Mouse (Mus musculus) heart, embryonic 13.5 days (tissue): ENCODE results near the gene Obscn. TPM values are rescaled to one million over a fixed set of nuclear protein-coding genes. Genes with fewer than 3 reads are reported as not detected.

Experiments used
- ATAC-seq: fragments of 200-750 bp; cut with Nextera tagmentation; 2 replicates; pipeline ENCODE4 v1.8.0; 2017; ENCODE audit warnings: moderate TSS enrichment; ENCODE audit not compliant: insufficient number of reproducible peaks, low FRiP score, low TSS enrichment; ENCODE audit errors: extremely low read depth
- H3K27ac ChIP-seq: fragments of 300-500 bp; sonication (generic); replicated peaks from 2 replicates; pipeline ENCODE4 v1.5.1; 2015; ENCODE audit warnings: moderate library complexity, mild to moderate bottlenecking, inconsistent platforms
- H3K27me3 ChIP-seq: fragments of 300-500 bp; sonication (generic); replicated peaks from 2 replicates; pipeline ENCODE4 v1.6.1; 2015; ENCODE audit warnings: mild to moderate bottlenecking, inconsistent platforms
- H3K36me3 ChIP-seq: fragments of 300-500 bp; sonication (generic); 2 replicates; pipeline ENCODE4 v1.6.1; 2015; ENCODE audit warnings: mild to moderate bottlenecking, inconsistent platforms
- H3K4me1 ChIP-seq: fragments of 300-500 bp; sonication (generic); 2 replicates; pipeline ENCODE4 v1.6.1; 2015; ENCODE audit warnings: inconsistent platforms
- H3K4me2 ChIP-seq: fragments of 300-500 bp; sonication (generic); 2 replicates; pipeline ENCODE4 v1.6.1; 2015; ENCODE audit warnings: inconsistent platforms, mild to moderate bottlenecking, moderate library complexity
- H3K4me3 ChIP-seq: fragments of 300-500 bp; sonication (generic); 2 replicates; pipeline ENCODE4 v1.5.1; 2015; ENCODE audit warnings: moderate library complexity, mild to moderate bottlenecking, inconsistent platforms
- H3K9ac ChIP-seq: fragments of 300-500 bp; sonication (generic); 2 replicates; pipeline ENCODE4 v1.6.1; 2015; ENCODE audit warnings: inconsistent platforms, mild to moderate bottlenecking, moderate library complexity
- H3K9me3 ChIP-seq: fragments of 300-500 bp; sonication (generic); 2 replicates; pipeline ENCODE4 v1.6.1; 2016; ENCODE audit warnings: inconsistent platforms
- WGBS: fragments of 180-500 bp; shearing (Covaris S2); methylation state at CpG from one replicate; pipeline ENCODE4 v1.1.7; 2015; ENCODE audit warnings: mixed read lengths; 5-methylcytosine and 5-hydroxymethylcytosine counted together
- polyA plus RNA-seq: library from polyadenylated mRNA; unstranded; fragments of >200 nt; fragmentation: Nextera tagmentation; extraction: Ambion mirVana; gene quantifications from 2 replicates; pipeline ENCODE4 v1.2.1, GENCODE M21; 2015

Obscn gene
- polyA plus RNA-seq, 1 experiment from 2014 or later = 38.9 TPM

DNA sequence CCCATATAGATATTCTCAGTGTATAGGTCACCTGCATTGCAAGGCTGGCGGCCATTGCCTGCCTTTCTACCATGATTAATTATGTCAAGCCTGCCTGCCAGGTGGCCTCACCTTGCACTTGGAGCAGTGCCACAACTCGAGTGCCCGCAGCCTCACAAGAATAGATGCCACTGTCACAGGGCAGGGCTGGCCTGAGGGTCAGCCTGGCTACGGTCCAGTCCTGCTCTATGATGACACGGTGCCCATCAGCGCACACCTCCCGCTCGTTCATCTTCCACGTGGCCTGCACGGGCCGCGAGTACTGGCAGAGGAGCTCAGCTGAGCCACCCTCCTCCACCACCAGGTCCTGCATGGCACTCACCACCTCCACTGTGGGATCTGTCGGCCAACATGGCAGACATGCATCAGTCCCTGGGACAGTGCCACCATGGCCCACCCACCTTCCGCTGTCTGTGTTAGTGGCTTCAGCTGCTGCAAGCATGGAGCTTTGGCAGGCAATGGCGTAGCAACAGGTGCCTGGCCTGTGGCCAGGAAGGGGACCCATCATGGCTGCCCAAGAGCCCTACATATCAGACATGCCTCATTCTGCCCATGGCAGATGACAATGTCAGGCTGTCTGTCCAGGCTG, 91.4 kb downstream of the Obscn start:
- Histone ChIP-seq H3K4me1 (no peaks in the 10 kb centered on the region), H3K27ac (no peak overlapping the region), H3K9me3 (no peaks in the 10 kb centered on the region), H3K9ac (no peak overlapping the region), H3K4me2 (no peak overlapping the region), H3K36me3 (peaks cover 61% of the 10 kb centered on the region), H3K4me3 (no peak overlapping the region), H3K27me3 (no peaks in the 10 kb centered on the region)
- ATAC-seq = no peak
- 83% methylated on average over 15 of the region's 15 CpGs for whole genome bisulfite sequencing

DNA sequence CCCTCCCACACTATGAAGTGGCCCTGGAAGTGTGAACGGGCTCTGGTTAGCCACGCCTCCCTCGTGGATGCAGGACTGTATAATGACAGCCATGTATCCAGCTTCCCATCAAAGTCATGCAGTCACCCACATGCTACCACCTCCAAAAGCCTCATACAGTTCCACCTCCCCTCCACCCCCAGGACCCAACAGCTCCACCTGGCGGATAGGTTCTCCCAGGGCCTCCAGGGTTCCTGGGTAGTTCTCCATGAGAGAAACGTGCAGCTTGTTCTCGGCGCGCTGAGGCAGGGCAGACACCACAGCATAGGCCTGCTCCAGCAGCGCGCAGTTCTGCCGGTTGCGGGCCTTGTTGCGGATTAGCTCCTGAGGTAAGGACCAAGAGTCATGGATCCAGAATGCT, 107.2 kb downstream of the Obscn start:
- Histone ChIP-seq H3K4me1 (no peaks in the 10 kb centered on the region), H3K9ac (no peak overlapping the region), H3K36me3 (peaks cover 93% of the 10 kb centered on the region), H3K27ac (no peak overlapping the region), H3K9me3 (no peaks in the 10 kb centered on the region), H3K27me3 (no peaks in the 10 kb centered on the region), H3K4me2 (no peak overlapping the region), H3K4me3 (no peak overlapping the region)
- WGBS = 82% methylated on average over 13 of the region's 13 CpGs
- ATAC-seq = no peak

DNA sequence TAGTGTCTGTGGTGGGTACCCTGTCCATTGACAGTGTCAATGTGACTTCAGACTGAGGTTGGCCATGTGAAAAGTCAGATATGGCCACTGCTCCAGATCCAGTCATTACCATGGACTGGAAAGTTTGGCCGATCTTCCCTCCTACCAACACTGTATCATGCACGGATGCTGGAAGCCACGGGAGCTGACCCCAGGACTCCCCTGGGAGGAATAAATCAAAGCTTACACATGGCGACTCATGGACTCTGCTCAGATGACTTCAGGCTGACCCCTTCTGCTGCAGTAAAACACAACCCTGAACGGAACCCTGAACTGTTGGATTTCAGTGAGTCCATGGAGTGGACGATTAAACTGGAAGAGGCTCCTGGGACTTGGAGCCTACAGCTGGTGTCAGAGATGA, 109.8 kb downstream of the Obscn start:
- Histone ChIP-seq H3K9me3 (no peaks in the 10 kb centered on the region), H3K4me3 (no peak overlapping the region), H3K27me3 (no peaks in the 10 kb centered on the region), H3K9ac (no peak overlapping the region), H3K36me3 (peaks cover 85% of the 10 kb centered on the region), H3K27ac (no peak overlapping the region), H3K4me1 (no peaks in the 10 kb centered on the region), H3K4me2 (no peak overlapping the region)
- WGBS = 69% methylated on average over 6 of the region's 6 CpGs
- ATAC-seq = no peak

DNA sequence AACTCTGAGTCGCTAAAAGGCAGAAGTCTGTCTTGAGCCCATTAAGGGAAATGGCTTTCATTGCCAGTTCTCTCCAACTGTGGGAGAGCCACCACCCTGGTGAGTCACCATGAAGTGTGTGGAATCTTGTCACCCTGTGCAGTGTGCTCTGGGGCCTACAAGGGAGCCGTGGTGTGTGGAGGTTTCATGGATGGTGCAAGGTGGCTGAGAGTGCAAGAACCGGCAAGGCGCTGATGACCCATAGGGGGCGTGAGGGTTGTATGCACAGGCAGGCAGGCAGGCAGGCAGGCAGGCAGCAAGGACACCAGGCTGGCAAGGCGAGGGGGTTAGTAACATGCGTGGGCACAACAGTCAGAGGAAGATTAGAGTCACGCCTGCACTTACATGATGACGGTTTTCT, 121.2 kb downstream of the Obscn start:
- H3K9me3 ChIP-seq = no peaks in the 10 kb centered on the region
- peaks cover 14% of the 10 kb centered on the region; the same call in 1 of the 2 replicates for H3K36me3 ChIP-seq
- H3K27ac ChIP-seq = no peak overlapping the region
- no peak overlapping the region for H3K4me2 ChIP-seq
- H3K27me3 ChIP-seq = no peaks in the 10 kb centered on the region
- no peak overlapping the region for H3K4me3 ChIP-seq
- 38% methylated on average over 9 of the region's 9 CpGs for WGBS
- ATAC-seq = no peak
- peaks cover 14% of the 10 kb centered on the region for H3K4me1 ChIP-seq
- H3K9ac ChIP-seq = no peak overlapping the region

DNA sequence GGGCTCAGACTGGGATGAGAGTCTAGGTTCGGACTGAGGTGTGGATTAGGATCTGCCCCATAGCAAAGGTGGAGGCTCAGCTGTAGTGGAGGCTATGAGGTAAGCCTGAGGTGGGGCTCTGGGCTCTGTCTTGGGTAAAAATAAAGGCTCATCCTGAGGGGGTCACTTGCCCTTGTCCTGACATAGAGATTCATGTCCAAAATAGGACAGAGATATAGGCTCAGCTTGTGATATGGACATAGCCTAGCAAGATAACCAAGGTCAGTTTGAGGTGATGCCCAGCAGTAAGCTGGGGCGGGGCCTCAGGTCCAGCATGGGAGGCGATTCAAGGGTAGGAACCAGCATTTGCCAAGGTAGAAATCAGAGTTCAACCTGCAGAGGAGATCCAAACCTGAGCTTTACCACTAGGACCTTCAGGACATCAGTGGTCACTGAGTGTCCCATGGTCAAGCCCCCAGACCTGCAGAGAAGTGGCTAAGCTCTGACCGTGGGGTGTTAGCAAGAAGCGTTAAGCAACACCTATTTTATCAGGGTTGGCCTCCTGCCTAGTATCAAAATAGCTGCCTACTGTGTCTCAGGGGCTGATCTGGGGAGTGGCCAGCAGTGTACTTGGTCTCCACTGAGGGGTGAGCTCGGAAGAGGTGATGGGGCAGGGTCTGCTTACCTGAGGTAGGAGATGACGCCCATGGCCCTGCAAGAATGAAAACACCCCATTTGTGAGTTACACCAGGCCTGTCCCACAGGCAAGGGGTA, 133.7 kb downstream of the Obscn start:
- Histone ChIP-seq H3K9me3 (no peaks in the 10 kb centered on the region), H3K36me3 (peaks cover 9% of the 10 kb centered on the region), H3K27me3 (no peaks in the 10 kb centered on the region), H3K9ac (peak overlapping the region; percentile 82), H3K4me3 (peak overlapping the region; percentile 45), H3K4me2 (peak overlapping the region; percentile 69), H3K4me1 (peaks cover 61% of the 10 kb centered on the region), H3K27ac (peak overlapping the region; percentile 95)
- 35% methylated on average over 7 of the region's 7 CpGs for WGBS
- ATAC-seq = peak; percentile 58

DNA sequence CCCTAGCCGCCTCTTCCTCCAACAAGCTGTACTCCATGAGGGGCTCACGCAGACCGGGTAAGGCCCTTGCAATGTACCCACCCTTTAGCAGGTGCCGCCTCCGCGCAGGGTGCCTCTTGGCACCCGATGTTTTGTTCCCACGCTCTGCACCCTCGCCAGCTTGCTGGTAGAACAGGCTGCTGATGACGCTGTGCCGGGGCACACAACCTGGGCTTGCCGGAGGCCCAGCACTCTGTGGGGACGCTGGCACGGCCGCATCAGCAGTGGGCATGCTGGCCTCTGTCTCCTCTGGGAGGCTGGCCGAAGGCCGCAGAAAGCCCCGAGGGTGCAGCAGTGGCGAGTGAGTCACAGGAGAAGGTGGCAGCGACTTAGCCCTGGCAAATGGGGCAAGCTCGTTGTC, 135.6 kb downstream of the Obscn start:
- Histone ChIP-seq H3K9me3 (no peaks in the 10 kb centered on the region), H3K27me3 (peaks cover under 1% of the 10 kb centered on the region; the same call in 1 of the 2 replicates), H3K36me3 (peaks cover 17% of the 10 kb centered on the region), H3K9ac (peak overlapping the region; percentile 73), H3K4me2 (peak overlapping the region; percentile 69), H3K27ac (peak overlapping the region; percentile 95), H3K4me3 (peak overlapping the region; percentile 42; the same call in 1 of the 2 replicates), H3K4me1 (peaks cover 80% of the 10 kb centered on the region)
- WGBS = 85% methylated on average over 21 of the region's 21 CpGs
- ATAC-seq = no peak

DNA sequence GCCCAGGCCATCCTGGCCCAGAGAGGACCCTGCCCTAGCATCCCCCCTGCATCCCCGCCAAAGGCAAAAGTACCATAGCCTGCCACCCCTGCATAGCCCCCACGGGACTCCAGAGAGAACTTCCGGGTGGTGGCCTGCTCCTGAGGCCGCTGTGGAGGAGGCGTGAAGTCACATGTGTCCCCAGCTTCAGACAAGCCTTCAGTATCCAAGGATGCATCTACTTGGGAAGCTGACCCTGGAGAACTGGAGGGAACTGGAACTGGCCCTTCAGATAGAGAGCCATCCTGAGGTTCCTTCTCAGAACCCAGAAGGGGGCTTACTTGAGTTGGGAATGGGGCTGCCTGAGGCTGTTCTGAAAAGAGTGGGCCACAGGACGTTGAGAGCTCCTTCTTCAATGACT, 136.4 kb downstream of the Obscn start:
- peak overlapping the region; percentile 42 for H3K4me3 ChIP-seq
- H3K4me2 ChIP-seq = peak overlapping the region; percentile 69
- no peaks in the 10 kb centered on the region for H3K9me3 ChIP-seq
- H3K36me3 ChIP-seq = peaks cover 23% of the 10 kb centered on the region
- peak overlapping the region; percentile 84 for H3K27ac ChIP-seq
- peak overlapping the region; percentile 73 for H3K9ac ChIP-seq
- H3K27me3 ChIP-seq = peaks cover 9% of the 10 kb centered on the region
- WGBS = 73% methylated on average over 6 of the region's 6 CpGs
- no peak for ATAC-seq
- H3K4me1 ChIP-seq = peaks cover 88% of the 10 kb centered on the region

DNA sequence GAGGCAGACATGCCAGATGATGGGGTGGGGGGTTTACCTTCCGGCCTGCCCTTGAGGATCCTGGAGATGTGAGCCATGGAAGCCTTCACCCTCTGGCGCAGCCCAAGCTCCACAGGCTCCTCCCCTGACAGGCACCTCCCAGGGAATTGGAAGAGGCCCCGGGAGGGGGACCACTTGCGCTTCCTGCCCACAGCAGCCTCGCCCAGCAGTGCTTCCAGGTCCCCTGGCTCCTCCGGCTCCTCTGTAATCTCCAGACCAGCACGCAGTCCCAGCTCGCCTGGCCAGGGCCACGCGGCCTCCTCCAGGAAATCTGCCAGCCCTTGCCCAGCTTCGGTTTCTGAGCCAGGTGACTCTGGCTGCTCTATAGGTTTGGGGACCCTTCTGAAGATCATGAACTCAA, 137.0 kb downstream of the Obscn start:
- Histone ChIP-seq H3K27me3 (peaks cover 15% of the 10 kb centered on the region), H3K27ac (peak overlapping the region; percentile 84), H3K9ac (peak overlapping the region; percentile 73), H3K9me3 (no peaks in the 10 kb centered on the region), H3K4me3 (peak overlapping the region; percentile 42), H3K4me1 (peaks cover 95% of the 10 kb centered on the region), H3K4me2 (peak overlapping the region; percentile 69), H3K36me3 (peaks cover 26% of the 10 kb centered on the region)
- no peak; the same call in 1 of the 2 replicates for ATAC-seq
- 17% methylated on average over 11 of the region's 11 CpGs for WGBS

DNA sequence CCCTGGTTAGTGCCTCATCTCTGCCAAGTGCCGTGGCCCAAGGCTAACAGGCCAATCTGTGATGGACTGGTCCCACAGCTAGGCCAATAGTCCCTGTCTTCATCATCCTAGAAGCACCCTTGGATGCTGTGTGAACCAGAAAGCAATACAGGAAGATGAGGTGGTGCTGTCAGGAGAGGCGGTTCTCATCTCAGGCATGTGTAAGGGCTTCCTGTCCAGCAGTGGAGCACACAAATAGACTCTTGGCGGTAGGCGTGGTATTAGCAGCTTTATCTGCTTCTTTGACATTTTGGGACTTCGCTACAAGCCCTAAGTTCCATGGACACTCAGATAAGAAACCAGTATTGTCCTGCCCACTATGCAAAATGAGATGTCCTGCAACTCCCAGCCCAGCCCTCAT, 138.7 kb downstream of the Obscn start:
- H3K27ac ChIP-seq = peak overlapping the region; percentile 84; the same call in 1 of the 2 replicates

DNA sequence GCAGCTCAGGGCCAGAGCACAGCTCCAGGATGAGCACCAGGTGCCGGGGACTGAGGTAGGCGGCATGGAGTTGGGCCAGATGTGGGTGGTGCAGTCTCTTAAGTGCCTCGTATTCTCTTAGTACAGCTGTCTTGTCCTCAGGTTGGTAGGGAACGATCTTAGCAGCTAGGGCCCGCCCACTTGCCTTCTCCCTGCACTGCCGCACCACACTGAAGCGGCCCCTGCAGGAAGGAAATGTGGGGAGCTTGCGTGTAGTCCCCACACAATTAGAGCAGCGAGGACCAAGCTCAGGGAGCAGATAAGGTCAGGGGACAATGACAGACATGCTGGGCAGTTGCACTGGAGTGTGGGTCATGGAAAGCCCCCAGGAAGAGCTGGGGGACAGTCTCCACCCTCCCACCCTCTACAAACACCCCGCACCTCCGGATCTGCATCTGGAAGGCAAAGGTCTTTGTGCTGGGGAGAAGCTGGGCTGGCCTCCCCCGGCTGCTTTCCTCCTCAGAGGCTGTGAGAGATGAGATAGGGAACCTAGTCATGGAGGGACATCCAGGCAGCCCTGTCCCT, 140.3 kb downstream of the Obscn start:
- Histone ChIP-seq H3K9ac (peak overlapping the region; percentile 57; the same call in 1 of the 2 replicates), H3K4me2 (peak overlapping the region; percentile 24), H3K4me1 (peaks cover 100% of the 10 kb centered on the region), H3K36me3 (peaks cover 28% of the 10 kb centered on the region), H3K27ac (no peak overlapping the region), H3K9me3 (no peaks in the 10 kb centered on the region), H3K4me3 (no peak overlapping the region), H3K27me3 (peaks cover 28% of the 10 kb centered on the region)
- 45% methylated on average over 12 of the region's 12 CpGs for WGBS
- no peak for ATAC-seq

More for the DNA sequence above, 138.7 kb downstream of the Obscn start:
- H3K4me2 ChIP-seq = peak overlapping the region; percentile 69
- ATAC-seq = no peak
- H3K9me3 ChIP-seq = no peaks in the 10 kb centered on the region
- peak overlapping the region; percentile 42; the same call in 1 of the 2 replicates for H3K4me3 ChIP-seq
- 56% methylated on average over 5 of the region's 5 CpGs for WGBS
- H3K36me3 ChIP-seq = peaks cover 26% of the 10 kb centered on the region
- H3K27me3 ChIP-seq = peaks cover 28% of the 10 kb centered on the region
- peaks cover 100% of the 10 kb centered on the region for H3K4me1 ChIP-seq
- H3K9ac ChIP-seq = peak overlapping the region; percentile 73

DNA sequence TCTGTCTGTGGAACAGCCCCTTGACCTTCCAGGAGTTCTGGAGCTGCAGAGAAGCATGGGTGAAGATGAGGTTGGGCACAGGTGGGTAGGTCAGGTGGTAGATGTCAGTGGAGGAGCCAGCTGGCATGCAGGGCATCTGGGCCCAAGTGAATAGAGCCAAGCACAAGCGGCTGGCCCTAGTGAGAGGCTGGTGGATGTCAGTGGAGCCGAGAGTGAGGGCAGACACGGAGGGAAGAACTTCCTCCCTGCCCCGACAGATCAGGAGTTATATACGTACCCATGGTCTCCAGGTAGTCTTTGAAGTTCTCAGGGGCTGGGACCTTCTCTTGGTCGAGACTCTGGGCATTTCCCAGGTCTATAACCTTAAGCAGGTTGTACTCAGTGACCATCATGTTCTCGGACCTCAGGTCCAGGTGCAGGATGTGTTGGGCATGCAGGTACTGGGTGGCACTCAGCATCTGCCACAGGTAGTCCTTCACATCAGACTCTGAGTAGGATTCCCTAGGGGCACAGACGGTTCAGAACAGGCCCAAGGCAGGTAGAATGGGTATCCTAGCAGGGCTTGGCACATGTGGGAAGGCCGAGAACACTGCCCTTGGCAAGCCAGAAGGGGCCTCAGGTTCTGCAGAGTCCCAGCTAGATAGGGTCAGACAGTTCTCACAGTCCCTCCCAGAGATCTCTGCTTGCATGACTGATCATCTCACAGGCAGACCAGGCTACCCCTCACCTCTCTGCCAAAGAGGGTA, 141.0 kb downstream of the Obscn start:
- H3K9me3 ChIP-seq = no peaks in the 10 kb centered on the region
- ATAC-seq = no peak
- peak overlapping the region; percentile 53; the same call in 1 of the 2 replicates for H3K27ac ChIP-seq
- H3K4me1 ChIP-seq = peaks cover 100% of the 10 kb centered on the region
- peaks cover 28% of the 10 kb centered on the region for H3K27me3 ChIP-seq
- H3K36me3 ChIP-seq = peaks cover 35% of the 10 kb centered on the region
- H3K9ac ChIP-seq = peak overlapping the region; percentile 77
- H3K4me2 ChIP-seq = no peak overlapping the region
- H3K4me3 ChIP-seq = 0 out of 2 replicates have a peak overlapping the region, but pooled peaks have one; percentile 43
- 75% methylated on average over 9 of the region's 9 CpGs for WGBS
